Mouse (Mus musculus) bone marrow macrophage, adult 2 months (primary cell): ENCODE results near the gene Rabgap1.

ENCODE experiments used
- CTCF ChIP-seq: IDR thresholded peaks from 2 replicates; pipeline ENCODE4 v1.5.1; 2012; ENCODE audit warnings: low read depth, mild to moderate bottlenecking, low read length, moderate library complexity
- POLR2A ChIP-seq: IDR thresholded peaks from 2 replicates; pipeline ENCODE4 v1.6.1; 2012; ENCODE audit warnings: mild to moderate bottlenecking, low read depth, low read length, borderline replicate concordance

DNA sequence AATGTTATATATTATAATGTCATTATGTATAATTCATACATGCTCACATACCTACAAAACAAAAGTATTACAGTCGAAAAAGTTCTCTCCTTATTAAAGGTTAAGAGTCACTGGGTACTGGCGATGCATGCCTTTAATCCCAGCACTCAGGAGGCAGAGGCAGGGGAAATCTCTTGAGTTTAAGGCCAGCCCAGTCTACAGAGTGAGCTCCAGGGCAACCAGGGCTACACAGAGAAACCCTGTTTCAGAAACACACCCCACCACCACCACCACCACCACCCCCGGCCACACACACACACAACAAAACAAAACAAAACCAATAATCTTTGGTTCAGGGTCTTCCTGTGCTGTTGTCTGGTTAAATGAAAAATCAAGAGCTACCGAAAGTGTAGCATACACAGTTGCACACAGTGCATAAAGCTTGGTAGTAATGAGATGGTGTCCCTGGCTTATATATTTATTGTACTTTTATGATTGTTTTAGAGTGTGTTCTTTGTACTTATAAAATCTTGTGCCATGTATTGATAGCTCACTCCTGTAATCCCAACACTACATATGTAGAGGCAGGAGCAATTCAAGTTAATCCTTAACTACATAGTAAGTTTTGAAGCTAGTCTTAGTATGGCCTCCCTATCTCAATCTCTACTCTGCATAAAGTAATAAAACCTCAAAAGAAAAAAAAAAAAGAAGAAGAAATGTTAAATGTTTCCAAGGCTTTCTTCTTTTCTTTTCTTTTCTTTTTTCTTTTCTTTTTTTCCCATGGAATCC, 68.2 kb downstream of the Rabgap1 start:
- TF ChIP-seq CTCF, result no peak
- no peak for TF ChIP-seq POLR2A
